In genomic region chr7:30956357-30956751, GRCm38 (mm10) we compare ENCODE assay signal across 7 mouse cellular contexts. TPM values are rescaled to one million over a fixed set of nuclear protein-coding genes. Genes with fewer than 3 reads are reported as not detected.
DNase-seq lines count a peak whose midpoint lies in the region; ATAC-seq and TF ChIP-seq lines count a peak whose summit lies in the region.

No protein-coding gene starts in this region.

- DNase-seq in lung, postnatal 0 days (ENCODE audit: low spot score) = peak; percentile 48
- DNase-seq in lung, adult 18-20 months = no peak
- no peak for DNase-seq in forebrain, postnatal 0 days
- peak; percentile 56 to 79 for DNase-seq in kidney, postnatal 4 days
- no peak for DNase-seq in layer of hippocampus, adult 11-12 months (ENCODE audit: low spot score)

- peak overlapping the region; percentile 98 for H3K27ac ChIP-seq in lung, postnatal 0 days (ENCODE audit: low read length)
- H3K27ac ChIP-seq in cortical plate, adult 2 months (ENCODE audit: insufficient read depth, low read length) = peak overlapping the region; percentile 96
- peak overlapping the region; percentile 98 for H3K27ac ChIP-seq in forebrain, postnatal 0 days (ENCODE audit: low read depth, low read length)
- peak overlapping the region; percentile 99 for H3K27ac ChIP-seq in neural tube, embryonic 15.5 days (replicated peaks)

- peaks cover 17% of the 10 kb centered on the region for H3K4me1 ChIP-seq in lung, postnatal 0 days (ENCODE audit: insufficient read depth, low read depth, low read length)
- peaks cover 4% of the 10 kb centered on the region for H3K4me1 ChIP-seq in cortical plate, adult 2 months (ENCODE audit: control insufficient read depth, insufficient read depth, low read length)
- peaks cover 15% of the 10 kb centered on the region for H3K4me1 ChIP-seq in forebrain, postnatal 0 days (ENCODE audit: insufficient read depth)
- H3K4me1 ChIP-seq in neural tube, embryonic 15.5 days = peaks cover 47% of the 10 kb centered on the region

- no peak for TF ChIP-seq CTCF in lung, postnatal 0 days (IDR thresholded peaks at IDR 0.05)
- no peak for TF ChIP-seq CTCF in cortical plate, adult 2 months (IDR thresholded peaks at IDR 0.05; ENCODE audit: extremely low read depth, insufficient read depth, low read length)
- TF ChIP-seq CTCF in forebrain, postnatal 0 days (IDR thresholded peaks at IDR 0.05; ENCODE audit: low read depth) = no peak

- no peaks in the 10 kb centered on the region for H3K27me3 ChIP-seq in lung, postnatal 0 days (replicated peaks; ENCODE audit: insufficient read depth, low read length)
- H3K27me3 ChIP-seq in forebrain, postnatal 0 days (ENCODE audit: insufficient read depth, low read length) = no peaks in the 10 kb centered on the region
- no peaks in the 10 kb centered on the region for H3K27me3 ChIP-seq in neural tube, embryonic 15.5 days (replicated peaks)

- peak overlapping the region; percentile 78 for H3K4me2 ChIP-seq in lung, postnatal 0 days (replicated peaks; ENCODE audit: low read depth, low read length)
- H3K4me2 ChIP-seq in forebrain, postnatal 0 days (ENCODE audit: low read depth) = peak overlapping the region; percentile 67
- peak overlapping the region; percentile 94 for H3K4me2 ChIP-seq in neural tube, embryonic 15.5 days

- peak overlapping the region; percentile 98 for H3K9ac ChIP-seq in lung, postnatal 0 days (replicated peaks; ENCODE audit: low read depth)
- H3K9ac ChIP-seq in forebrain, postnatal 0 days = peak overlapping the region; percentile 99
- H3K9ac ChIP-seq in neural tube, embryonic 15.5 days (replicated peaks) = peak overlapping the region; percentile 93

- WGBS in lung, postnatal 0 days = under 1% methylated on average over 28 of the region's 49 CpGs
- 1% methylated on average over 22 of the region's 49 CpGs for whole genome bisulfite sequencing in forebrain, postnatal 0 days
- 0% methylated on average over 20 of the region's 49 CpGs for WGBS in neural tube, embryonic 15.5 days

- TF ChIP-seq EP300 in lung, postnatal 0 days (IDR thresholded peaks at IDR 0.05) = no peak

- TF ChIP-seq POLR2A in cortical plate, adult 2 months (IDR thresholded peaks at IDR 0.05; ENCODE audit: extremely low read depth, insufficient read depth, low read length) = no peak

- ATAC-seq in lung, postnatal 0 days = peak; percentile 43
- ATAC-seq in forebrain, postnatal 0 days = peak; percentile 46
- peak; percentile 51 for ATAC-seq in neural tube, embryonic 15.5 days (ENCODE audit: low FRiP score)

- no peaks in the 10 kb centered on the region for H3K9me3 ChIP-seq in lung, postnatal 0 days (ENCODE audit: low read length)
- no peaks in the 10 kb centered on the region for H3K9me3 ChIP-seq in forebrain, postnatal 0 days (ENCODE audit: low read length)
- no peaks in the 10 kb centered on the region for H3K9me3 ChIP-seq in neural tube, embryonic 15.5 days (replicated peaks)

- peaks cover 20% of the 10 kb centered on the region for H3K36me3 ChIP-seq in lung, postnatal 0 days (ENCODE audit: insufficient read depth, low read length)
- peaks cover 34% of the 10 kb centered on the region for H3K36me3 ChIP-seq in forebrain, postnatal 0 days (ENCODE audit: insufficient read depth)
- peaks cover 37% of the 10 kb centered on the region for H3K36me3 ChIP-seq in neural tube, embryonic 15.5 days

- H3K4me3 ChIP-seq in lung, postnatal 0 days (ENCODE audit: low read depth, low read length) = peak overlapping the region; percentile 96
- H3K4me3 ChIP-seq in cortical plate, adult 2 months (ENCODE audit: insufficient read depth, low read length) = peak overlapping the region; percentile 78
- H3K4me3 ChIP-seq in forebrain, postnatal 0 days (ENCODE audit: low read depth, low read length) = peak overlapping the region; percentile 94
- peak overlapping the region; percentile 64 for H3K4me3 ChIP-seq in neural tube, embryonic 15.5 days (replicated peaks)

RNA-seq across cellular contexts. Expression of gene Usf2, which starts 0.2 kb away (rescaled TPM):
- polyA plus RNA-seq in lung, postnatal 0 days (2015; fragmentation: Nextera tagmentation; extraction: Ambion mirVana) = 19.6 and 21.1 TPM in 2 replicates
- polyA plus RNA-seq in cortical plate, adult 2 months (2012; rRNA removed) = 202 and 241 TPM in 2 replicates
- 81.4 and 93.9 TPM in 2 replicates for total RNA-seq in forebrain, postnatal 0 days (2014; rRNA removed)
- polyA plus RNA-seq in forebrain, postnatal 0 days (2015; fragmentation: Nextera tagmentation; extraction: Ambion mirVana) = 18.9 and 22.6 TPM in 2 replicates
- 27.7 and 36.0 TPM in 2 replicates for polyA plus RNA-seq in neural tube, embryonic 15.5 days (2015; fragmentation: Nextera tagmentation; extraction: Ambion mirVana)

RNA-seq across cellular contexts. Expression of gene Hamp, which starts 12.5 kb away (rescaled TPM):
- not detected in 2 replicates for polyA plus RNA-seq in lung, postnatal 0 days (2015; fragmentation: Nextera tagmentation; extraction: Ambion mirVana)
- polyA plus RNA-seq in cortical plate, adult 2 months (2012; rRNA removed) = not detected in 2 replicates
- total RNA-seq in forebrain, postnatal 0 days (2014; rRNA removed) = not detected in 2 replicates
- not detected in 2 replicates for polyA plus RNA-seq in forebrain, postnatal 0 days (2015; fragmentation: Nextera tagmentation; extraction: Ambion mirVana)
- not detected in 2 replicates for polyA plus RNA-seq in neural tube, embryonic 15.5 days (2015; fragmentation: Nextera tagmentation; extraction: Ambion mirVana)

RNA-seq across cellular contexts. Expression of gene Lsr, which starts 16.9 kb away (rescaled TPM):
- polyA plus RNA-seq in lung, postnatal 0 days (2015; fragmentation: Nextera tagmentation; extraction: Ambion mirVana) = 53.8 and 57.9 TPM in 2 replicates
- 10.2 and 11.3 TPM in 2 replicates for polyA plus RNA-seq in cortical plate, adult 2 months (2012; rRNA removed)
- total RNA-seq in forebrain, postnatal 0 days (2014; rRNA removed) = 17.6 and 19.3 TPM in 2 replicates
- 25.1 and 25.9 TPM in 2 replicates for polyA plus RNA-seq in forebrain, postnatal 0 days (2015; fragmentation: Nextera tagmentation; extraction: Ambion mirVana)
- polyA plus RNA-seq in neural tube, embryonic 15.5 days (2015; fragmentation: Nextera tagmentation; extraction: Ambion mirVana) = 19.2 and 37.4 TPM in 2 replicates

RNA-seq across cellular contexts. Expression of gene Fam187b, which starts 17.2 kb away (rescaled TPM):
- polyA plus RNA-seq in lung, postnatal 0 days (2015; fragmentation: Nextera tagmentation; extraction: Ambion mirVana) = 9.5 and 12.3 TPM in 2 replicates
- 0.15 and 0.38 TPM in 2 replicates for polyA plus RNA-seq in cortical plate, adult 2 months (2012; rRNA removed)
- total RNA-seq in forebrain, postnatal 0 days (2014; rRNA removed) = 0.08 and 0.48 TPM in 2 replicates
- 0.50 and 0.78 TPM in 2 replicates for polyA plus RNA-seq in forebrain, postnatal 0 days (2015; fragmentation: Nextera tagmentation; extraction: Ambion mirVana)
- polyA plus RNA-seq in neural tube, embryonic 15.5 days (2015; fragmentation: Nextera tagmentation; extraction: Ambion mirVana) = 0.20 and 1.4 TPM in 2 replicates

RNA-seq across cellular contexts. Expression of gene Hamp2, which starts 31.9 kb away (rescaled TPM):
- polyA plus RNA-seq in lung, postnatal 0 days (2015; fragmentation: Nextera tagmentation; extraction: Ambion mirVana) = not detected in 2 replicates
- not detected in 2 replicates for polyA plus RNA-seq in cortical plate, adult 2 months (2012; rRNA removed)
- not detected in 2 replicates for total RNA-seq in forebrain, postnatal 0 days (2014; rRNA removed)
- not detected in 2 replicates for polyA plus RNA-seq in forebrain, postnatal 0 days (2015; fragmentation: Nextera tagmentation; extraction: Ambion mirVana)
- polyA plus RNA-seq in neural tube, embryonic 15.5 days (2015; fragmentation: Nextera tagmentation; extraction: Ambion mirVana) = not detected in 2 replicates

Comparison
In these comparisons a context has a peak if more than half of its experiments do, and no peak if none do; other contexts are left out.
1. DNase-seq: peak in lung, postnatal 0 days (single experiment) and kidney, postnatal 4 days (2 of 2); none in lung, adult 18-20 months (0 of 2), forebrain, postnatal 0 days (single experiment) and layer of hippocampus, adult 11-12 months (single experiment).
2. Peak in every context shown above with its lines, with median percentiles within 50 percentile points of each other: ATAC-seq, H3K27ac ChIP-seq, H3K4me2 ChIP-seq, H3K4me3 ChIP-seq and H3K9ac ChIP-seq.